Mouse (Mus musculus) CD8-positive naive resting alpha-beta T cell, adult 2 months (primary cell): ENCODE measurements around the gene Ska3.
A peak's percentile ranks its signal among the peaks of the same experiment; 100 is the strongest.

ENCODE experiments used
- DNase-seq, 2 experiments: peaks; one replicate each; pipeline ENCODE4 v3.0.0; 2022; ENCODE audit warnings: low read depth in 2 of 2, low spot score in 2 of 2

The Ska3 gene

GRCm38 (mm10) chr14:57797991-57798931 is 27.7 kb downstream of the Ska3 start, which contains the start of gene Sap18:
Gene Sap18, plus strand, starts transcription at chr14:57798180.
- DNase-seq = peak; percentile 97 to 98

- no peak for DNase-seq
These were observed 28.4 kb downstream of the Ska3 start for GRCm38 (mm10) chr14:57797551-57797950.

GRCm38 (mm10) chr14:57791171-57791570 is 34.8 kb downstream of the Ska3 start:
- no peak for DNase-seq

GRCm38 (mm10) chr14:57789759-57790158 is 36.2 kb downstream of the Ska3 start:
- no peak for DNase-seq

- no peak for DNase-seq
These were observed 36.7 kb downstream of the Ska3 start for GRCm38 (mm10) chr14:57789311-57789710.

GRCm38 (mm10) chr14:57787406-57787805 is 38.6 kb downstream of the Ska3 start:
- DNase-seq = no peak

- DNase-seq = no peak
These were observed 53.7 kb downstream of the Ska3 start for GRCm38 (mm10) chr14:57772157-57772815.

GRCm38 (mm10) chr14:57769102-57769501 is 56.9 kb downstream of the Ska3 start:
- no peak for DNase-seq

GRCm38 (mm10) chr14:57760447-57761412 is 65.3 kb downstream of the Ska3 start:
- no peak for DNase-seq

- DNase-seq = no peak
These were observed 67.7 kb downstream of the Ska3 start, which contains the start of gene Lats2 for GRCm38 (mm10) chr14:57758237-57758636. Gene Lats2, minus strand, starts transcription at chr14:57758388.
